17 mouse cellular contexts compared by ENCODE assay signal in genomic region chr3:143913044-143913574, GRCm38 (mm10).
"Had no signal": no experiment of that assay in that cellular context is flagged by ENCODE, and none has a peak within 500 bp of the region (broad histone marks: within the 10 kb centered on the region; RNA-seq: fewer than 3 reads in every experiment).

No protein-coding gene starts in this region.

- ATAC-seq: liver, postnatal 0 days; lung, postnatal 0 days had no signal

- H3K27ac ChIP-seq: kidney, postnatal 0 days; layer of hippocampus, adult 2 months; liver, embryonic 14.5 days; neural tube, embryonic 12.5 days; neural tube, embryonic 15.5 days; stomach, embryonic 15.5 days had no signal

- H3K36me3 ChIP-seq: neural tube, embryonic 12.5 days; neural tube, embryonic 15.5 days; stomach, embryonic 15.5 days had no signal

- H3K9me3 ChIP-seq: neural tube, embryonic 12.5 days; neural tube, embryonic 15.5 days; stomach, embryonic 15.5 days had no signal

- DNase-seq: kidney, adult 2 months; kidney, postnatal 25 days; liver, postnatal 0 days; lung, embryonic 14.5 days; midbrain, embryonic 14.5 days; right cerebral cortex, postnatal 14 days; spleen, adult 18-20 months; thymus, postnatal 36 days had no signal

- H3K4me2 ChIP-seq: liver, embryonic 11.5 days; lung, embryonic 14.5 days; midbrain, embryonic 11.5 days; neural tube, embryonic 12.5 days; neural tube, embryonic 15.5 days; stomach, embryonic 15.5 days had no signal

- H3K4me3 ChIP-seq: layer of hippocampus, adult 2 months; neural tube, embryonic 12.5 days; neural tube, embryonic 15.5 days; stomach, embryonic 15.5 days had no signal

- H3K4me1 ChIP-seq: stomach, embryonic 15.5 days had no signal

- H3K27me3 ChIP-seq: neural tube, embryonic 12.5 days; neural tube, embryonic 15.5 days; stomach, embryonic 15.5 days had no signal

- H3K9ac ChIP-seq: liver, embryonic 14.5 days; liver, postnatal 0 days; lung, embryonic 14.5 days; neural tube, embryonic 12.5 days; neural tube, embryonic 15.5 days; stomach, embryonic 15.5 days had no signal
